Mouse (Mus musculus): ENCODE results near the gene AV320801. TPM values are rescaled to one million over a fixed set of nuclear protein-coding genes. Genes with fewer than 3 reads are reported as not detected.

AV320801 gene
- not detected for polyA plus RNA-seq (2014; fragmentation: Illumina TruSeq; extraction: RNeasy Lipid Tissue Mini Kit (QIAGEN cat#74804); ENCODE audit: low replicate concordance)

DNA sequence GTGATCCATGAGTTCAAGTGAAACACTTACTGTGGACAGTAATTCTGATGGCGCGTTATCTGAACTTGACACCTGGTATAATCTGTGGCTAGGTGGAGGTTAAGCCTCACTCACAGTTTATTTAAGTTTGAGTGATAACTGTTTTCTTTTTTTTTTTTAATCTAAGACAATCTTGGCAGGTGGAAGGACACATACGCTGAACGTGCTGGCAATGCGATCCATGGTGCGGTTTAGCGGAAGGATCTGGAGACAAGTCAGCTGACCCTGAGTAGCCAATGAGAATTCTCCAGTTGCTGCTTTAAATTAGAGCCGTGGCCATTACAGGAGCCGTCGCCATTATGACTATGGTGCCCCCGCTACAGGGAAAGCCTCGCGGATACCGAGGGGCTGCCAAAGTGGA, at the start of gene AV320801:
AV320801 (plus strand) TSS at position 301 of the 400 bp plus-strand sequence.

Other genes starting within 250 kb of the AV320801 start
- not detected for gene Pramel3, start 192.3 kb upstream of the AV320801 start, polyA plus RNA-seq (2014; fragmentation: Illumina TruSeq; extraction: RNeasy Lipid Tissue Mini Kit (QIAGEN cat#74804); ENCODE audit: low replicate concordance)
- gene Gm5128, start 121.3 kb upstream of the AV320801 start, polyA plus RNA-seq (2014; fragmentation: Illumina TruSeq; extraction: RNeasy Lipid Tissue Mini Kit (QIAGEN cat#74804); ENCODE audit: low replicate concordance) = not detected
- not detected for gene Gm7903, start 60.8 kb upstream of the AV320801 start, polyA plus RNA-seq (2014; fragmentation: Illumina TruSeq; extraction: RNeasy Lipid Tissue Mini Kit (QIAGEN cat#74804); ENCODE audit: low replicate concordance)
- 3.5 TPM for gene Nxf7, start 104.2 kb downstream of the AV320801 start, polyA plus RNA-seq (2014; fragmentation: Illumina TruSeq; extraction: RNeasy Lipid Tissue Mini Kit (QIAGEN cat#74804); ENCODE audit: low replicate concordance)
- not detected for gene Prame, start 133.1 kb downstream of the AV320801 start, polyA plus RNA-seq (2014; fragmentation: Illumina TruSeq; extraction: RNeasy Lipid Tissue Mini Kit (QIAGEN cat#74804); ENCODE audit: low replicate concordance)
- gene Tcp11x2, start 199.2 kb downstream of the AV320801 start, polyA plus RNA-seq (2014; fragmentation: Illumina TruSeq; extraction: RNeasy Lipid Tissue Mini Kit (QIAGEN cat#74804); ENCODE audit: low replicate concordance) = not detected
- not detected for gene Tmsb15a, start 230.7 kb downstream of the AV320801 start, polyA plus RNA-seq (2014; fragmentation: Illumina TruSeq; extraction: RNeasy Lipid Tissue Mini Kit (QIAGEN cat#74804); ENCODE audit: low replicate concordance)
- gene Armcx5, start 248.1 kb downstream of the AV320801 start, polyA plus RNA-seq (2014; fragmentation: Illumina TruSeq; extraction: RNeasy Lipid Tissue Mini Kit (QIAGEN cat#74804); ENCODE audit: low replicate concordance) = 9.5 TPM
- gene Gprasp1, start 248.1 kb downstream of the AV320801 start, polyA plus RNA-seq (2014; fragmentation: Illumina TruSeq; extraction: RNeasy Lipid Tissue Mini Kit (QIAGEN cat#74804); ENCODE audit: low replicate concordance) = 19.4 TPM